Mouse (Mus musculus) kidney, embryonic 15.5 days (tissue): ENCODE data around the gene 2210017I01Rik. TPM values are rescaled to one million over a fixed set of nuclear protein-coding genes. Genes with fewer than 3 reads are reported as not detected.

Experiments used
- ATAC-seq: fragments of 200-750 bp; cut with Nextera tagmentation; replicated peaks from 2 replicates; pipeline ENCODE4 v1.8.0; 2017; ENCODE audit warnings: moderate TSS enrichment; ENCODE audit not compliant: low FRiP score
- H3K27ac ChIP-seq: fragments of 300-500 bp; sonication (generic); 2 replicates; pipeline ENCODE4 v1.5.1; 2015; ENCODE audit warnings: mild to moderate bottlenecking, inconsistent platforms
- H3K27me3 ChIP-seq: fragments of 300-500 bp; sonication (generic); 2 replicates; pipeline ENCODE4 v1.6.1; 2015; ENCODE audit warnings: inconsistent platforms
- H3K36me3 ChIP-seq: fragments of 300-500 bp; sonication (generic); 2 replicates; pipeline ENCODE4 v1.6.1; 2015; ENCODE audit warnings: inconsistent platforms
- H3K4me1 ChIP-seq: fragments of 300-500 bp; sonication (generic); 2 replicates; pipeline ENCODE4 v1.6.1; 2015; ENCODE audit warnings: inconsistent platforms
- H3K4me2 ChIP-seq: fragments of 300-500 bp; sonication (generic); 2 replicates; pipeline ENCODE4 v1.6.1; 2015; ENCODE audit warnings: moderate library complexity, mild to moderate bottlenecking, inconsistent platforms
- H3K4me3 ChIP-seq: fragments of 300-500 bp; sonication (generic); replicated peaks from 2 replicates; pipeline ENCODE4 v1.5.1; 2015; ENCODE audit warnings: mild to moderate bottlenecking, inconsistent platforms
- H3K9ac ChIP-seq: fragments of 300-500 bp; sonication (generic); 2 replicates; pipeline ENCODE4 v1.6.1; 2015; ENCODE audit warnings: mild to moderate bottlenecking, inconsistent platforms
- H3K9me3 ChIP-seq: fragments of 300-500 bp; sonication (generic); replicated peaks from 2 replicates; pipeline ENCODE4 v1.6.1; 2016; ENCODE audit warnings: inconsistent platforms
- WGBS: fragments of 180-500 bp; shearing (Covaris S2); methylation state at CpG from one replicate; pipeline ENCODE4 v1.1.7; 2015; ENCODE audit warnings: mixed read lengths; 5-methylcytosine and 5-hydroxymethylcytosine counted together
- polyA plus RNA-seq: library from polyadenylated mRNA; unstranded; fragments of >200 nt; fragmentation: Nextera tagmentation; extraction: Ambion mirVana; gene quantifications from 2 replicates; pipeline ENCODE4 v1.2.1, GENCODE M21; 2015

Gene 2210017I01Rik
- polyA plus RNA-seq: not detected in 2 replicates

- Histone ChIP-seq H3K4me2 (no peak within 1 kb of the TSS), H3K36me3 (no peaks in the 10 kb centered on the region), H3K9me3 (no peaks in the 10 kb centered on the region), H3K9ac (no peak within 1 kb of the TSS), H3K27me3 (no peaks in the 10 kb centered on the region), H3K4me1 (no peaks in the 10 kb centered on the region), H3K4me3 (no peak within 1 kb of the TSS), H3K27ac (no peak within 1 kb of the TSS)
- no peak for ATAC-seq
Observed at GRCm38 (mm10) chr3:92607392-92607791, at the start of gene 2210017I01Rik. Gene 2210017I01Rik, minus strand, starts transcription at chr3:92607492.

GRCm38 (mm10) chr3:92656826-92657225 is 49.5 kb upstream of the 2210017I01Rik start, which contains the start of gene Lce1b:
Gene Lce1b, minus strand, starts transcription at chr3:92656926.
- no peaks in the 10 kb centered on the region for H3K4me1 ChIP-seq
- no peak for ATAC-seq
- H3K4me2 ChIP-seq: no peak within 1 kb of the TSS
- H3K4me3 ChIP-seq: no peak within 1 kb of the TSS
- no peak within 1 kb of the TSS for H3K9ac ChIP-seq
- no peaks in the 10 kb centered on the region for H3K36me3 ChIP-seq
- no peak within 1 kb of the TSS for H3K27ac ChIP-seq
- H3K27me3 ChIP-seq: no peaks in the 10 kb centered on the region
- no peaks in the 10 kb centered on the region for H3K9me3 ChIP-seq

DNA sequence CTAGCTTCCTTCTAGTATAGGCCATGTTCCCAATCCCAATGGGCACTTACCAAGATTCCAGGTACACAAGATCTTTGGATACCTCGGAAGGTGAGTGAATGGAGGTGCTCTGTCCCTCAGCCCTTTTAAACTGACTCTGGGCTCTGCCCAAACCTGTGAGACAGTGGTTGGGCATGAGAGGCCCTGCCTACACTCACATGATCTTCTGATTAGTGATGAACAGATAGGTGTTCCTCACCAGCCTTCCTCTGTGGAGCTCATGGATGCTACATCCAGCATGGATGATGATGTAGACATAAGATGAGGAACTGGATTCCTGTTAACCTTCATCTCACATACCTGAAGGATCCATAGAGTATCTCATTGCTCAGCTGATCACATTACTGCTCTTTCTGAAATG is 40.9 kb upstream of the 2210017I01Rik start, which contains the start of gene Lce1a1:
TSS of gene Lce1a1 (minus strand) at position 101 of the 400 bp plus-strand sequence.
- H3K27ac ChIP-seq: no peak within 1 kb of the TSS
- no peaks in the 10 kb centered on the region for H3K36me3 ChIP-seq
- no peak within 1 kb of the TSS for H3K4me2 ChIP-seq
- ATAC-seq: no peak
- WGBS: 97% methylated on average over 1 of the region's 1 CpGs
- no peak within 1 kb of the TSS for H3K9ac ChIP-seq
- no peaks in the 10 kb centered on the region for H3K4me1 ChIP-seq
- no peak within 1 kb of the TSS for H3K4me3 ChIP-seq
- H3K27me3 ChIP-seq: no peaks in the 10 kb centered on the region
- no peaks in the 10 kb centered on the region for H3K9me3 ChIP-seq

DNA sequence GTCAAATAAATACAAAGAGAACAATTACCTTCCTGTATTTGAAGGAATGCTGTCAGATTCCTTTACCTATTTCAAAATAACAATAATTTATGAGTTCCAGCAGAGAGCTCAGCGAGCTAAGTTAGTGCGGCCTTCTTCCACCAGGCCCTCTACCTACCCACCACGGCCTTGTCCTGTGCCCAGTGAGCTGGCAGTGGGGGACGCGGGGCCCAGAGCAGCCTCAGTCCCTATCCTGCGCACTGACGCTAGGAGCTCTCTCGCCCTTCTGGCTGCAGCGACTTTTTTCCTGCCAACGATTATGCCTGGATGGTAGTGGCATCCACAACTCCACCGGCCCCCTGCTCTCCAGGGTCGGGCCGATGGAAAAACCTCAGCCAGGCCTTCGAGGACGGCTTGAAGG is 32.6 kb upstream of the 2210017I01Rik start:
- WGBS: 88% methylated on average over 15 of the region's 15 CpGs
- no peak overlapping the region for H3K27ac ChIP-seq
- H3K36me3 ChIP-seq: no peaks in the 10 kb centered on the region
- H3K9me3 ChIP-seq: no peaks in the 10 kb centered on the region
- ATAC-seq: no peak
- no peaks in the 10 kb centered on the region for H3K4me1 ChIP-seq
- H3K4me2 ChIP-seq: no peak overlapping the region
- H3K27me3 ChIP-seq: no peaks in the 10 kb centered on the region
- no peak overlapping the region for H3K4me3 ChIP-seq
- no peak overlapping the region for H3K9ac ChIP-seq

DNA sequence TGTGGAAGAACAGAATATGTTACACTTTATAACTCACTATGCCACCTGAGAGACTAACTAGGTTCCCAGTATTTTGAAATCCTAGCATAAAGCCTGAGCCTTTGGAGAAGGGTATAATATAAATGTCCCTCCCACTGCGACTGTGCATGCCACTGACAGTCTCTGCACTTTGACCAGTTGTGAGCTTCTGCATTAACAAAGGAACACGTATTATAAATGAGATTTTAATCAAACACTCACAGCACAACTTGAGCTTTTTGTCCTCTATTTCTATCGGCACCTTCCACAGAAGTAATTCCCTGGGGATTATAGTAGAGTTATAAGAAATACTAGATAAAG is 31.3 kb upstream of the 2210017I01Rik start:
- no peaks in the 10 kb centered on the region for H3K4me1 ChIP-seq
- H3K9ac ChIP-seq: no peak overlapping the region
- no peak overlapping the region for H3K27ac ChIP-seq
- no peaks in the 10 kb centered on the region for H3K36me3 ChIP-seq
- no peaks in the 10 kb centered on the region for H3K27me3 ChIP-seq
- ATAC-seq: no peak
- H3K4me2 ChIP-seq: no peak overlapping the region
- no peaks in the 10 kb centered on the region for H3K9me3 ChIP-seq
- H3K4me3 ChIP-seq: no peak overlapping the region
- WGBS: 69% methylated on average over 3 of the region's 3 CpGs

DNA sequence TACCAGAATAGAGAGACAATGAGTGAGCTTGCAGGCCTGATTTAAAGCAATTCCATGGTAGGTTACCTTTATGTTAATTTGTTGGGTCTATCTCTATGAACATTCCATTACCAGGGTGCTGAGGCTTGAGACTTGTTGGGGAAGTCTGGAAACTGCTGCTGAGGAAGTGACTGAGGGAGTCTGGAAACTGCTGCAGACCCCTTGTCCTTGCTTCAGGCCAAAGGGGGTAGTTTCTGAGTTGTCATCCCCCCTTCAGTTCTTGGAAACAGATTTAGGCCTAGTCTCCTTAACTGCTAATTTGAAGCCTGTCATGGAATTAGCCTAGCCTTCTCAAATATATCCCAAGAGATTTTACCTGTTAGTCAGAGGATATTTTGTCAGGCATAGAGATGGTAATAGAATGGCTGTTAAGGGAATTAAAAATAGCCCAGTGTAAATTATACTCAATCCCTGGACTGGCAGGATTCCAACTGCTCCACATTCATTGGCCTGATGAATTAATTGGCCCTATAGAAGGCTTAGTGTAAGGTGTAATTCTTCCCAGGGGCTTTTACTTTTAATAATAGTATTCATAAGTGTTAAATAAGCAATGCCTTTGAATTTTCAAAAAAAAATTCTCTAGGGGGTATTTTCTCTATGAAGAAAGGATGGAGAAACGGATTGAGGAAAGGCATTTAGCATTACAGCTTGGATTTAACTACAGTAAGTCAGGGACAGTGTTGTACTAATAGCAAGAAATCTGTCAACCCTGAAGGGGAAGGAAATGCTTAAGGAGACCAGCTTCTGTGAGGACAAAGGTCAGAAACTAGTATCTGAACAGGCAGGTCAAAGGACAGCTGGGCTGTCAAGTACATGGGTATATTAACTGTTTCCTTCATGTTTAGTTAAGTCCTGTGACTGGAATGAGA is 30.7 kb upstream of the 2210017I01Rik start:
- Histone ChIP-seq H3K4me2 (no peak overlapping the region), H3K4me1 (no peaks in the 10 kb centered on the region), H3K36me3 (no peaks in the 10 kb centered on the region), H3K9me3 (no peaks in the 10 kb centered on the region), H3K27me3 (no peaks in the 10 kb centered on the region), H3K4me3 (no peak overlapping the region), H3K27ac (no peak overlapping the region), H3K9ac (no peak overlapping the region)
- no peak; the same call in 1 of the 2 replicates for ATAC-seq
- 35% methylated on average over 1 of the region's 1 CpGs for WGBS

- H3K9ac ChIP-seq: no peak within 1 kb of the TSS
- no peak within 1 kb of the TSS for H3K4me3 ChIP-seq
- H3K9me3 ChIP-seq: no peaks in the 10 kb centered on the region
- ATAC-seq: no peak
- no peaks in the 10 kb centered on the region for H3K27me3 ChIP-seq
- no peaks in the 10 kb centered on the region for H3K4me1 ChIP-seq
- H3K27ac ChIP-seq: no peak within 1 kb of the TSS
- H3K4me2 ChIP-seq: no peak within 1 kb of the TSS
- H3K36me3 ChIP-seq: no peaks in the 10 kb centered on the region
- 79% methylated on average over 2 of the region's 2 CpGs for WGBS
Observed at GRCm38 (mm10) chr3:92621560-92621959, 14.3 kb upstream of the 2210017I01Rik start, which contains the start of gene Lce6a. Gene Lce6a, minus strand, starts transcription at chr3:92621660.

DNA sequence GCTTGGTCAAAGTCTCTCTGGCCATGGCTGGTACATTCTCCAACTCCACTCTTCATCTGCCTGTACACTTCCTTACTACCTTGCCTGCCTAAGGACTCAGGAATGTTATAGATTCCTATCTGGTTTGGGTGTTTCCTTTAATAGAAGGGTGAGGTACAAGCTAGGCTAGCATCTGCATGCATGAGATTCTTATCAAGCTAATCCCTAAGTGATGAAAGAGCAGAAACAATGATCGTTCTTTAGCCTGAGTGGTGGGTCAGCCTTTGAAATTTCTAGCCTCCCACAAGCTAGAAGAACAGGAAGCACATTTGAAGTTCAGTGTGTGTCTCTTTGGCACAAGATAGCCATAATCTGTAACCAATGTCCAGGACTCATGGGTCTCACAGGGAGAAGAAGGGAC is 2.5 kb upstream of the 2210017I01Rik start:
- Histone ChIP-seq H3K27me3 (no peaks in the 10 kb centered on the region), H3K4me3 (no peak overlapping the region), H3K9ac (no peak overlapping the region), H3K36me3 (no peaks in the 10 kb centered on the region), H3K4me1 (no peaks in the 10 kb centered on the region), H3K9me3 (no peaks in the 10 kb centered on the region), H3K4me2 (no peak overlapping the region), H3K27ac (no peak overlapping the region)
- WGBS: 66% methylated on average over 1 of the region's 1 CpGs
- no peak for ATAC-seq

GRCm38 (mm10) chr3:92602169-92602568 is 5.1 kb downstream of the 2210017I01Rik start:
- no peaks in the 10 kb centered on the region for H3K36me3 ChIP-seq
- H3K9me3 ChIP-seq: no peaks in the 10 kb centered on the region
- no peak overlapping the region for H3K4me3 ChIP-seq
- no peak overlapping the region for H3K9ac ChIP-seq
- no peak overlapping the region for H3K4me2 ChIP-seq
- 58% methylated on average over 1 of the region's 1 CpGs for WGBS
- H3K27ac ChIP-seq: no peak overlapping the region
- no peak for ATAC-seq
- no peaks in the 10 kb centered on the region for H3K4me1 ChIP-seq
- H3K27me3 ChIP-seq: no peaks in the 10 kb centered on the region

GRCm38 (mm10) chr3:92600456-92600855 is 6.8 kb downstream of the 2210017I01Rik start:
- Histone ChIP-seq H3K27me3 (no peaks in the 10 kb centered on the region), H3K9me3 (no peaks in the 10 kb centered on the region), H3K4me3 (no peak overlapping the region), H3K9ac (no peak overlapping the region), H3K36me3 (no peaks in the 10 kb centered on the region), H3K4me2 (no peak overlapping the region), H3K27ac (no peak overlapping the region), H3K4me1 (no peaks in the 10 kb centered on the region)
- no peak for ATAC-seq
- 27% methylated on average over 1 of the region's 1 CpGs for WGBS

- H3K36me3 ChIP-seq: no peaks in the 10 kb centered on the region
- H3K27me3 ChIP-seq: no peaks in the 10 kb centered on the region
- no peak for ATAC-seq
- H3K4me1 ChIP-seq: no peaks in the 10 kb centered on the region
- H3K4me3 ChIP-seq: no peak overlapping the region
- no peak overlapping the region for H3K27ac ChIP-seq
- H3K9me3 ChIP-seq: no peaks in the 10 kb centered on the region
- H3K4me2 ChIP-seq: no peak overlapping the region
- no peak overlapping the region for H3K9ac ChIP-seq
Observed at GRCm38 (mm10) chr3:92599973-92600372, 7.3 kb downstream of the 2210017I01Rik start.

- H3K9me3 ChIP-seq: no peaks in the 10 kb centered on the region
- ATAC-seq: no peak
- no peaks in the 10 kb centered on the region for H3K4me1 ChIP-seq
- 86% methylated on average over 2 of the region's 2 CpGs for WGBS
- H3K27me3 ChIP-seq: no peaks in the 10 kb centered on the region
- no peak overlapping the region for H3K4me2 ChIP-seq
- no peaks in the 10 kb centered on the region for H3K36me3 ChIP-seq
- H3K9ac ChIP-seq: no peak overlapping the region
- H3K4me3 ChIP-seq: no peak overlapping the region
- no peak overlapping the region for H3K27ac ChIP-seq
Observed at GRCm38 (mm10) chr3:92598429-92598828, 8.9 kb downstream of the 2210017I01Rik start.

DNA sequence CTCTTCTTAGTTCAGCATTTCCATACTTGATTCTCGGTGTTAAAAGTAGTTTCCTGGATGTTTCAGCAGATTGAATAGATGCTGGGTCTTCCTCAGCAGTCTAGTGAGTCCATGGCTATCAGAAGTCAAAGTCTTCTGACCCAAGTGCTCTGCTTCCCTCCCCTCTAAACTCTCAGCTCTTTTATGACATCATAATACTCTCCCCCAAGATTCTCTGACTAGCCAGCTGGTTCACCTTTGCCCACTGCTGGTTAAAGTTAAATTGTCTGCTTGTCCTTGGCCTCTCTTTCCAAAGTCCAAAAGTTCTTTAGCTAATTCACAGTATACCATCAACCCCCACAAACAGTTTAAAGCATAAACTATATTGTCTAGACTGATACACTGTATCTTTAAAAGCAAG is 18.4 kb downstream of the 2210017I01Rik start, which contains the start of gene Smcp:
TSS of gene Smcp (minus strand) at position 140 of the 400 bp plus-strand sequence.
- Histone ChIP-seq H3K36me3 (no peaks in the 10 kb centered on the region), H3K4me1 (no peaks in the 10 kb centered on the region), H3K9me3 (no peaks in the 10 kb centered on the region), H3K9ac (no peak within 1 kb of the TSS), H3K4me2 (no peak within 1 kb of the TSS), H3K4me3 (no peak within 1 kb of the TSS), H3K27me3 (no peaks in the 10 kb centered on the region), H3K27ac (no peak within 1 kb of the TSS)
- WGBS: 88% methylated on average over 1 of the region's 1 CpGs
- ATAC-seq: no peak
